Mouse (Mus musculus): Measurements from ENCODE around the gene Tbc1d2b.

The Tbc1d2b gene

DNA sequence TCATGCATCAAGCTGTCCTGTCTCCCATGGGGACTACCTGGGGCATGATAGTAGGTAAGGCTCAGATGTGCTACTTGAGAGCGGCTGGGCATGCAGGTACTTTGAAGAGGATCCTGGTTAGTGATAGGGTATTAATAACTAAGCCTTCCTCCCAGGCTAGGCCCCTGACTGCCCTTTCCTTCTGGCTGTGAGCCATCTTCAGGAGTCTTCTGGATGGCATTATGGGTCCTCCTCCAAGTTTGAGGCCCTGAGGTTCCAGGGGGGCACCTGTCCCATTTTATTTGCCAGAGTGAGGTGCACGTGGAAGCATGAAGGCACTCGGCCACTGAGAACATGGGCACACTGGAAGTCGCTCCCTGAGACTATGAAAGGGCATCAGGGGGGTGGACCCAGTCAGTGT lies 70.1 kb downstream of the Tbc1d2b start:
- no peak for DNase-seq

DNA sequence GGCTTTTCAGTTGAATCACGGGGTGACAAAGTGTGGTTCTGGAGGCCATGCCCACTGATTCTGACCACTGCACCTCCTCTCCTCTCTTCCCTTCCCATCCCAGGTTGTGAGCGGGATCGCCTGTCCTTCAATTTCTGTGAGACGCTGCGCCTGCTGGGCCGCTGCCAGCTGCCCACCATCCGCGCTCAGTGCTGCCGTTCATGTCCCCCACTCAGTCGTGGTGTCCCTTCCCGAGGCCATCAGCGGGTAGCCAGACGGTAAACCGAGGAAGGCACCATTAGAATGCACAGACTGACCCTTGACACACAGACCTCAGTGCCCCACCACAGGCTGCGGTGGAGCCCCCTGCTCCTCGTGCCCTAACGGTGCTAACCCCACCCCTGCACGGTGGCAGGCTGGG lies 71.0 kb downstream of the Tbc1d2b start:
- no peak for DNase-seq

DNA sequence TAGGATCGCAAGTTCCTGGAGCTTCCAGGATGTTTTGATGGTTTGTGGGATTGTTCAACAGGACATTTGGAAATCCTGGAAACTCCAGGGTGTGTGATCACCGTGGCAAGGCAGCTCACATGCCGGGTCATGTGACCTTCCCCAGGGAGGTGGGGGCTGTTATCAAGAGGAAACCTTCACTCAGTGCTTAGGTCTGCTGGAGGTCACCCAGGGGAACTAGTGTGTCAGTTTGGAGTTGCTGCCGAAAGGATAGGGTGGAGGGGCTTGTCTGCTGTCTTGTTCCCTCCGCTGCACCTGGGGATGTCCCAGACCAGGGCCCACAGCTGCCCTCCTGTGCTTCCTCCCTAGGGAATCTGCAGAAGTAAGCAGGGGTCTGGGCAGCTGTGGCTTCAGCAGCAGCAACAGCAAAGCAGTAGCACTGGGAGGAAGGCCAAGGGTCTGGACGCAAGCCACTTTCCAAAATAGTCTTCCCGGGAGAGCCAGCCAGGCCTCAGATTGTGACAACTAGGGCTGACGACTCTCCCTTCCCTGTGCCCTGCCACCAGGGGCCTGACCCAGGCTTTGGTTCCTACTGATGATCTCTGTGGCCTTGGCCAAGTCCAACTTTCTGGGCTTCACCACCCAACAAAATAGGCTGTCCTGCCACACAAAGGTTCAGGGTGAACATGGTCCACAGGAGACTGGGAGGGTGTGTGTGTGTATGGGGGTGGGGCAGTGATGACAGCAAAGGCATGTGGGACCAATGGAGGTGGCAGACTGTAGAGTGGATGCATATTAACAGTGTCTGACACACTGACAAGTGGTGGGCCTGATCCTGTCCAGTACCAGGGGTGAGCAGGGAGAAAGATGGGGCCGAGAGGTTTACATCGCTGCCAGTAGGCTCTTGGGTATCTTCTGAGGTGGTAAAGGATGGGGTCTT lies 71.8 kb downstream of the Tbc1d2b start:
- DNase-seq: no peak

DNA sequence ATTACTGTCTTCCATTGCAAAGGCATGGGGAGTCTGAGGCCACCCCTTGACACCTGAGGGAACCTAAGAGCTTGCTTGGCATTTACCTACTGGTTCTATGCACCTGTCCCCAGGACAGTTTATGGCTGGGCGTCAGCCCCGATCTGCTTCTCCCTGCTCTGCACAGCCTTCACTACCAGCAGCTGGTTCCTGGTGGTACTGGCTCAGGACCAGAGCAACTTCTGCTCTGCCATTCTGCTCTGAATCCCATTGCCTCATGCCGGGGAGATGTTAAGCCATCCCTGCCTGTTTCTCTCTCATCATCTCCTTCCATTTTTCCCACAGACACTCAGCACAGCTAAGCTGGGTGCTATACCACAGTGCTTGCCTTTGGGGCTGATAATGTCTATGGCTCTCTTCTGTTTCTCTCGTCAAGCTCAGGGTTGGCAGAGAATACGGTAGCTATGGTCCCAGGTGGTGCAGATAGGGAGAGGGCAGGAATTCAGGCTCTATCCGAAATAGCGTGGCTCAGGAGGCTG lies 72.7 kb downstream of the Tbc1d2b start:
- no peak for DNase-seq

DNA sequence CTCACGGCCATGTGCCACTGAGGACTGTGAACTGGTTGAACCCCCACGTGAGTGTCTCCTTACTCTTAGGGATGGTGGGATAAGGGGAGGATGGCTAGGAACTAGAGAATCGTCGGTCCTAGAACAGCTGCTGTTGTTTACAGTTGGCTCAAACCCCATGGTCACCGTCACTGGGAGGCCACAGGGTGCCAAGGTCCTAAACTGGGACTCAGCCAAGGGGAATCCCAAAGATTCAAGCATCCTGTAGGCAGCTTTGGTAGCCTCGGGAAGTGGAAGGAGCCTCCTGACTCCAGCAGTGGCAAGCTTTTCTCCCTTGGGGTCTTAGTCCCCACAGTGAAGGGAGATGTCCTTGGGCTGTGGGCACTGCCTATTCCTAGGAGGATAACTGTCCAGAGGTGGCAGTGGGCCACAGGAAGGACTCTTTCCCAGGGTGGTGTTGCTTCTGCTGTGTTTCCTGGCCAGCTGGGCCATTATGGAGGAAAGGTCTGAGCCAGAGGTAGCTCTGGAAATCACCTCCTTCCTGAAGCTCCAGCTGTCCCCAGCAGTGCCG lies 73.4 kb downstream of the Tbc1d2b start:
- DNase-seq: no peak

DNA sequence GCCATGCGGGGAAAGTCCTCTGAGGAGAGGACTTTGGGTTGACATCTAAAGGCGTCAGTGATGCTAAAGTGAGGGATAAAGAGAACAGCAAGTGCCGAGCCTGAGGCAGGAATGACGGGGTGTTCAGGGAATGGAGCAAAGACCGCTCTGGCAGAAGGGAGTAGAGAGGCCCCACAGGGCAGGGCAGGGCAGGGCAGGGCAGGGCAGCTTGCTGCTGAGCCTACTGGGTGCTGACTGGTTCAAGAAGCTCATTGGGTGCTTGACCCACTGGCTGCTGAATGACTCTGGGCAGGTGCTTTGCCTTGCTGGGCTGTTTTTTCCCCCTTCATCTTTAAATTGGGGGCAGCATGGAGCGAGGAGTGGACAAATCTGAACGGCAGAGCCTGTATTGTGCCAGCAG lies 74.3 kb downstream of the Tbc1d2b start:
- no peak for DNase-seq

DNA sequence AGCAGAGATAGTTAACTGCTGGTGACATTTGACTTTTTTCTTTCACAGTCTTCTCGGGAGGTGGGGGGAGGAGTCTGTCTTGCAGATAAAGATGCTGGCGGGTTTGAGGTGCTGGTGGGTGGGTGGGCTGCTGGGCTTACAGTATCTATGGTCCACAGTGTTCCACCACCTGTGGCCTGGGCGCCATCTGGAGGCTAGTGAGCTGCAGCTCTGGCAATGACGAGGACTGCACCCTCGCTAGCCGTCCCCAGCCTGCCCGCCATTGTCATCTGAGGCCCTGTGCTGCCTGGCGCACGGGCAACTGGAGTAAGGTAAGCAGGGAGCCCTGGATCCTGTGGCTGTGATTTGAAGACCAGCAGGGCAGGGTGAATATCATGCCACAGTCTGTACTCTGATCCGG lies 75.6 kb downstream of the Tbc1d2b start:
- no peak for DNase-seq

DNA sequence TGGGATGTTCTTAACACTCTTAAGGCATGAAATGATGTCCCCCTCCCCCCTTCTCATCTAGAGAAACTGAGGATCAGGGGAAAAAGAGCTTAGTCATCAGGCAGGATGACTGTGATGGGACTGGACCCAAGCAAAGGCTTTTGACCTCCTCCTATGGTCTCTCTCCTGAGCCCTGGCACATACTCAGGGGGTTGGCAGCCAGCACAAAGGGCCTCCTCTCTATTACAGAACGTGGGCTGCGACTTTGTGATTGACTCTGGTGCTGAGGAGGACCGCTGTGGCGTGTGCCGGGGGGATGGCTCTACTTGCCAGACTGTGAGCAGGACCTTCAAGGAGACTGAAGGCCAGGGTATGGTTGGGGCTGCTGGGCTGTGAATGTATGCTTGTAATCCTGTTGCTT lies 81.2 kb downstream of the Tbc1d2b start:
- DNase-seq: no peak

DNA sequence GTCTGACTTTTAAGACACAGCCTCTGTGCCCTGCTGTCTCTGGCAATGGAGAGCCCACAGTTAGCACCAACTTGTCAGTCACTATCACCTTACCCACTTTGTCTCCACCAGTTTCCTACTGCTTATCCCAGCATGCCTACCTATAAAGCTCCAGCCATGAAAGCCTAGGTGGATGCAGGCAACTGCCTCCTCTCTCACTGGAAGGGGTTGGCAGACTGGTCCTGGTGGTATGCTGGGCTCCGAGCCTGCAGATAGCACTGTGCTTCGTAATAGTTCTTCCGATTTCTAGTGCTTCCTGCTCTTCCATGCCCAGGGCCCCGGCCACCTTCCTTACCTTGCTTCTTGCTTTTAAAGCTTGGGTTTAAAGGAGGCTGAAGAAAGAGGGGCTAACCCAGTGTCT lies 81.7 kb downstream of the Tbc1d2b start:
- DNase-seq: no peak

DNA sequence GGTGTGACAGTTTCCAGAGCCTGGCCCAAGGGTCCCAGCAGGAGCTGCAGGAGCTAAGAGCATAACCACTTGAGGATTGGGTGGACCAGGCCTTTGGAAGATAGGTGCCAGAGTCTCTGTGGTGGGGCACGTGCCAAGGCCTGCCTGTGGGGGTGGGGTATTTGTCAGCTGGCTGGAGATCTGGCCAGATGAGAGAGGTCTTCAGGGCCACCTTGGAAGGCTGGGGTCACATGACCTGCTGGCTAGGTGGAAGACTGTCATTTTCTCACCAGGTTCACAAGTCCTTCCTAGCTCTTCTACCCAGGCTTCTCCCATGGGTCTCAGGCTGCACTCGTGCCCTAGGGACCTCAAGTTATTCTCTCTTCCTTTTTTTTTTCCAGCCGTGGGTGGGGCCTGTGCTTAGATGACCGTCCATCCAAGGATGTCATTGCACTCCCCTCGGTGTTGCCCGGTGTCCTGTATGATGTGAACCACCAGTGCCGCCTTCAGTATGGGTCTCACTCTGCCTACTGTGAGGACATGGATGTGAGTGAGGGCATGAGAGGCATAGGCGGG lies 85.2 kb downstream of the Tbc1d2b start:
- DNase-seq: no peak

DNA sequence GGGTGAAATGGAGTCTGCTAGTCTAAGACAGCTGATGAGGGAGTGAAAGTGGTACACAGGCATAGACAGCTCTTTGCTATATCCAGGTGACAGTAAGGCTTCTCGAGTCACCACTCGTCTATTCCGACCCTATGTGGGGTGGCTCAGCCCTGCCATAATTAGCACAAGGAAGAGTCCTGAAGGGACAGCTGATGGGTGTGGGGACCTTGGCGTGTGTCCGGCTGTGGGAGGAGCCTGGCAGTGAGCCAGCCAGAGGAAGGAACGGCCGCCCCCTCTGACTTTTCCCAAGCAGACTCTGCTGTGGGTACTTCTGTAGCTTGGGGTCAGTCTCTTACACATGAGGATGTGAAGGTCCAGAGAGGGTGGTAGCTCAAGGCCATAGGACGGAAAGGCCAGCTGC lies 86.5 kb downstream of the Tbc1d2b start:
- DNase-seq: peak; percentile 49

DNA sequence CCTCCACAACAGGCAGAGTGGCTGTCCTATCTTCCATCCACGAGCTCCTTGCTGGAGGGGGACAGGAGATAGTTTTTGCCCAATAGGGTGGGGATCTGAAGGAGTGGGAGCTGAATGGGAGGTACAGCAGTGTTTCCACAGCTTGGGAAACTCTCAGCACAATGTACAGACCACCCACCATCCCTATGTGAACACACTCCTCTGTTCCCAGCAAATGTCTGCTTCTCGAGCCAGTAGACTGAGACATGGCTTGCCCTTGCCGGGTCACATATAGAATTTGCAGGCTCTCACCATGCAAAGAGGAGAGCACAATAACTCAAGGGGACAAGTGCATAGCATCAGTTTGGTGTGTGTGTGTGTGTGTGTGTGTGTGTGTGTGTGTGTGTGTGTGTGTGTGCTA lies 87.1 kb downstream of the Tbc1d2b start:
- DNase-seq: no peak

DNA sequence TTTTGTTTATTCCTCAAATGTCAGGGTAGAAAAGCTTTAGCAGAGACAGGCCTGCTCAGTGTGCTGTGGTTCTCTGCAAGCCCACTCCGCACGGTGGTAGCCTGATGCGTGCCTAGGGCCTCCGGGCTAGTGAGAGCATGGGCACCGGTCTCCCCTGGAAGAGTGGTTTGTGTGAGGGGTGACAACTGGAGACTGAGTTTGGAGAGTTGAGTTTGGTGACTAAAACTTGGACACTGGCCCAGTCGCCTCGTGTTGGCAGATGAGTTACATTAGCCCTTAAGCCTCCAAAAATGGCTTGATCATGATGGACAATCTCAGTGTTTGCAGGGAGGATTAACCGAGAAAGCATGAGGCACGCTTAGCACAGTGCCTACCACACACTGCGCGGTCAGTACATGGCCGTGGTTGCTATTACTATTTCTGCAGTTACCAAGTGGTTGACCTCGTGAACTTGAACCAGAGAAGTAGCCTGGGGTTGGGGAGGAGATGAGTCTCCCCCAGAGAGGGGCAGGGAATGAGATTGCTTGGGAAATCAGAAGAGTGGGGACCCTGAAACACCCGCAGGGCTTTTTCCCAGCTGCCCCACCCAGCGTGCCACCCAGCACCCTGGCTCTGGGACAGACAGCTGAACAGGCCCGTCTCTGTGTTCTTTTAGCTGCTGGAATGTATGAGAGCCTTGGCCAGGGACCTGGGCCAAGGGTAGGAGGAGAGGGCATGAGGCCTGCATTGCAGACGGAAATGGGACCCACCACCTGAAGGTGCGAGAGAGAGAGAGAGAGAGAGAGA lies 87.8 kb downstream of the Tbc1d2b start:
- DNase-seq: no peak

DNA sequence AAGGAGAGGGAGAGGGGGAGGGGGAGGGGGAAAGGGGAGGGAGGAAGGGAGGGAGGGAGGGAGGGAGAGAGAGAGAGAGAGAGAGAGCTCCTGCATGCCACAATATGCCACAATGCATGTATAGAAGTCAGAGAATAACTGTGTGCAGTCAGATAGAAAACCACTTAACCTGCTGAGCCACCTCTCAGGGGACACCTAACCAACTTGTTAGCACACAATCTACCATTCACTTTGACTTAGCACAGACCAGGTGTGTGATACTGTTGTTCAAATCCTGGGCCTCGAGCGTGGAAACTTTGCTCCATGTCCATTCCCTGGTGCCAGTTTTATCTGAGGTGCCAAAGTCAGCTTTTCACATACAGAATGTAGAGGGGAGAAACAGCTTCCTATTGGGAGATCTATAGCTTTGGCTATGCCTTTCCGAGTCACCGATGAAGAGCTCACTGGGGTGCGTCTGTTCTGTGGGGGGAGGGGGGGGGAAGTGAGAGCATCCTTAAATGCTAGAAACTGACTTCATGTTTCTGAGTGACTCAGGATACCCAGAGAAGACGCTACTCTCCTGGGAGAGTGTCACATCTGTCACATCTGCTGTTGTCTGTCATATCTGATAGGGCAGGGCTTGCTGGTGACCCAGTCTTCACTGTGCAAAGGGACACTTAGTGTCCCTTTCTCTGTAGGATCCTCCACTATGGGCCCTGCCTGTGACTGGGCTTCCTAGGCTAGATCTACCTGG lies 88.8 kb downstream of the Tbc1d2b start:
- no peak for DNase-seq

DNA sequence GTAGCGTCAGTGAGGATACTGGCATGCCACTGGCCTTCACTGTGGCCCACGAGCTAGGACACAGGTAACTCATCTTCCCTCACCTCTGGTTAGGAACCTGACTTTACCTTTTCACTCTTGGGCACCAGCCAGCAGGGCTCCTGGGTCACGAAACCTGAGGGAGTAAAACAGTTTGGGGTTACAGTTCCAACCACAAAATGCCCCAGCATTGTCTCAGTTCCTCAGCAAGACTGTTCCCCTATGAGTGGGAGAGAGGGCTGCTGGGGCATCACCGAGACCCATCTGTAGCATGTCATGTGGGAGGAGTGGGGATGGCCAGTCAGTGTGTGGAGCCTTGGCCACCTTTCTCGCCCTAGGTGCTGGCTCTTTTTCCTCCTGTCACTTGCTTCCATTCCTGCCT lies 91.2 kb downstream of the Tbc1d2b start:
- DNase-seq: no peak

DNA sequence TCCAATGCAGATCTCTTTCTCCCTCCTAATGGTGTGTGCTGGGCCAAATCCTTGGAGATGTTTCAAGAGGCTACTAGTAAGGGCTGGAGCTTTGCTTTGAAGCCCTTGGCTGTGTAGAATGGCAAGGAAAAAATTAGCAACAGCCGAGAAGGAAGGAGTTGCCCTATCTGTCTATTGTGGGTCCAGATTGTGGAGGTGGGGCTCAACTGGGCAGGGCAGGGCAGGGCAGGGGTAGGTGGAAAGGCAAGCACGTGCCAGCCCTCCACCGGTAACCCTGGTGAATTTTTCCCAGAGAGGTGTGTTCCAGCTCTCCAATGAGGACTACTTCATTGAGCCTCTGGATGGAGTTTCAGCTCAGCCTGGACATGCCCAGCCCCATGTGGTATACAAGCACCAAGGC lies 97.3 kb downstream of the Tbc1d2b start:
- no peak for DNase-seq

DNA sequence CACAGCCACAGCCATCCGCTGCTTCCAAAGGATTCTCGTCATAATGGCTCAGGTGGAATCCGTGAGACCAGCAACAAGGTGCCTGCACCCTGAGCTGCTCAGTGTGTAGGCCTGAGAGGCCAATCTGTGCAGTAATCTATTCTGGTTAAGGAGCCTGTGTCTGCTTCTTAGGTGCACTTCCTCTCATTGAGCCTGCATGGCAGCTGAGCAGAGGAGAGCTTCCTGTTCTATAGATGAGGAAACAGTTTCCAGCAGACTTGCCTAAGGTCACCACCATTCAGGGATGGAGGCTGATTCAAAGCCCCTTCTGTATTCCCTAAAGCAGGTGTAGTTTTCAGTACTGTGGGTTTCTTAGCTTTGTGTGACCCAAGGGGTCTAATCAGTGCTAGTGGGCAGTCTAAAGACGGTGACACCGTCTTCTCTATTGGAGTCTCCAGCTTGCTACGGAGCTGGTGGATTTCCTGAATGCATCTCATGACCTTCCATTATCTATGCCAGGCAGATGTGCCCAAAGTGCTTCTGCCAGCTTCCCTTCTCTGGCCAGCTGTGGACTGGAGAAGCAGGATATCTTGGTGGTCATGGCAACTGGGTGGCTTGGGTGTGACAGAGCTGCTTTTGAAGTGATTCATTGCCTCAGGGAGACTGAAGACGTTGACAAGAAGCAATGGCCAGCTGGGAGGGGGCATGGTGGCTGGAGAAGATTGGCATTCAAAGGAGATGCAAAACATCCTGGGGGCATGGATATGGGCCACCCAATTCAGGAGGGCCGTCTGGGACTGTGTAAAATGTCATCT lies 97.9 kb downstream of the Tbc1d2b start:
- DNase-seq: no peak

DNA sequence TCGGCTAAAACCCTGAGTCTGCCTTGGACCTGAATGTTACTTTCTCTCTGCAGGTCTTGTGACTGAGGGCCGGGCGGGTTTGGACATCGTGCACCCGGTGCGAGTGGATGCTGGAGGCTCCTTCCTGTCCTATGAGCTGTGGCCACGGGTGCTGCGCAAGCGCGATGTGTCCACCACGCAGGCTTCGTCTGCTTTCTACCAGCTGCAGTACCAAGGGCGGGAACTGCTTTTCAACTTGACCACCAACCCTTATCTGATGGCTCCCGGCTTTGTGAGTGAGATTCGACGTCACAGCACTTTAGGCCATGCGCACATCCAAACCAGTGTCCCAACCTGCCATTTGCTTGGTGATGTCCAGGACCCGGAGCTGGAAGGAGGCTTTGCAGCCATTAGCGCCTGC lies 99.2 kb downstream of the Tbc1d2b start:
- no peak for DNase-seq

DNA sequence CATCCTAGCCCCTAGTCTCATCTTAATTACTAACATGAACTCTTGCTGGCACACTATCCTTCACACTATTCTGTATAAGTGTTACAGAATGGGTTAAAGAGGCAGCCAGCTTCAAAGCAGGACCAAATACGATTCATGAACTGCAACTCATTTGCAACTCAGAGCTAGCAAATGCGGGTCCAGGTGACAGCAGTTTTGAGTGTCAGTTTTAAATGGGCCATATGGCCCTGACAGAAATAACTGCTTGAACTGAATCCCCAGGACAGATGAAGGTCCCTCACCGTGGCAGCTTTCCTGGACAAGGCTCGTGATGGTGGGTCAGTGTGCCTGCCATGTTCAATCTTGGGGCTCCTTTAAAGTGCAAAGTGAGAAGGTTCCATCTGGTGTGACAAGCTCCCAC lies 100.6 kb downstream of the Tbc1d2b start:
- DNase-seq: no peak

DNA sequence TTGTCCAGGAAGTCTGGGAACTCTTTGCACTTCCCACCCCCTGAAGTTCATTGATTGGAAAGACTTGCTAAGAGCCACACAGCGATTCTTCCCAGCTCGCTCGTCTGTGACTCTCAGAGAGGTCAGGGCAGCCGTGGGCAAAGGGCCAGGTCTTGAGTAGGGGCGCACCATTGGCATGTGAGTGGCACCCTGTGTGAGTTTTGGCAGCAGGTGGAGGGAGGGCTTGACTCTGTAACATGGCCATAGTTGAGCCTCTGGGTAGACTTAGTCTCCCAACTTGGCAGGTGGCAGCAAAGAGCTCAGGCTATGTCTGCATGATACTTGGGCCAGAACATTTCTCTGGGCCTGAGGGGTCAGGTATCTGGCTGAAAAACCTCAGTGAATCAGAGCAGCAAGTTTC lies 104.0 kb downstream of the Tbc1d2b start:
- DNase-seq: no peak

DNA sequence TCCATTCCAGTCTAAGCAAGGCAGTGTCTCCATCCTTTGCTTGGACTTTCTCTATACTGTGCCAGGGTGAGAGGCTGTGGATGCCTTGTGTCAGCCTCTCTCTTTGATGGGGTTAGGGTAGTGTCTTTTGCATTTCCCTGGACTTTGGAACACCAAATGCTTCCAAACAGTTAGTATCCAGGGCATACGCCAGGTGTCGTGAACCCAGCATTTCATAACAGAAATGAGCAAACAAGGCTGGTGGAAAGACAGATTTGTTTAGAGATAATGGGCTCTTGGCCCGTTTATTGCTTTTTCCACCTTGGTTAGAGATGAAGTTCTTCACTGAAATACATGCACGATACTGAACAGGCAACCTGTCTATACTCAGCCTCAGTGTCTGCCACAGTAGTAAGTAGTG lies 105.0 kb downstream of the Tbc1d2b start:
- DNase-seq: no peak

Data from retina, postnatal 1 day (tissue).